Mouse (Mus musculus) erythroid progenitor cell, adult 5-6 weeks (primary cell): Measurements from ENCODE around the gene Tnfrsf26. TPM values are rescaled to one million over a fixed set of nuclear protein-coding genes. Genes with fewer than 3 reads are reported as not detected.

Source experiments
- ATAC-seq: replicated peaks from 2 replicates; pipeline ENCODE4 v1.8.0; 2016; ENCODE audit warnings: moderate number of reproducible peaks, mild to moderate bottlenecking, moderate TSS enrichment, inconsistent platforms; ENCODE audit not compliant: poor library complexity, low FRiP score, severe bottlenecking
- total RNA-seq, 2 experiments: library from RNA; stranded (forward) in 1 of 2; stranded (reverse) in 1 of 2; fragments of 150-400 nt in 1 of 2; fragments of 186-747, 209-891 nt in 1 of 2; gene quantifications; 2 replicates each; pipeline versions ENCODE4 v1.2.3 to v1.2.4; 2015 to 2017; ENCODE audit warnings: low replicate concordance in 2 of 2

Tnfrsf26 gene
- total RNA-seq, 2 experiments from 2014 or later: 1.7 to 5.9 TPM

DNA sequence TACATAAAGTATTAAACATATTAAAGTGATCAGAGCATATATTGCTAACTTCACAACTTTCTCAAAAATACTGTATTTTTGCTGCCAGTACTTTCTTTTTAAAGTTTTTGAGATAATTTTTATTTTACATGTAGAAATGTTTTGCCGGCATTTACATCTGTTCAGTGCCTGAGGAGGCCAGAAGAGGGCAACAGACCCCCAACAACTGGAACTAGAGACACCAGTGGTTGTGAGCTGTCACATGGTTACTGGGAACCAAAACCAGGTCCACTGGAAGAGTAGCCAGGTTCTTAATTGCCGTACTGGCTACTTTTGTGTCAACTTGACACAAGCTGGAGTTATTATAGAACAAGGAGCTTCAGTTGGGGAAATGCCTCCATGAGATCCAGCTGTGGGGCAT lies 26.8 kb downstream of the Tnfrsf26 start:
- no peak for ATAC-seq

DNA sequence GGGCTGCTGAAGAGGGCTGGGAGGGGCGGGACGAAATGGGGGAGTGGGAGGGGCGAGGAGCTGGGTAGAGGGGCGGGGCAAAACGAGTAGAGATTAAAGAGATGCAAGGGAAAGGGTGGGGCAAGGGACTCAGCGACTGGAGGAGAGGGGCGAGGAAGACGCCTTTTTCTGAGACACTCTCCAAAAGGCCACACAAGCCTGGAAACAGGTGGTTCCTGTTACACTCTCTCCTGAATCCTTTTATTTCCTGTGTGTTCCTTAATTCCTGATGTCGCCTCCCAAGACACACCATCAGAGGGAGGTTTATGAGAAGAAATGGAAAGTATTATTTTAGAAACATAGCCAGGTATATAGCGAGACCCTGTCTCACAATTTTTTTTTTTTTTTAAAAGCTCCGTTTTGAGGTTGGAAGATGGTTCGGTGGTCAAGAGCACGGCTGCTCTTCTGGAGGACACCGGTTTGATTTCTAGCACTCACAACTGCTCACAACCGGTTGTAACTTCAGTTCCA lies 28.2 kb downstream of the Tnfrsf26 start:
- ATAC-seq: no peak

DNA sequence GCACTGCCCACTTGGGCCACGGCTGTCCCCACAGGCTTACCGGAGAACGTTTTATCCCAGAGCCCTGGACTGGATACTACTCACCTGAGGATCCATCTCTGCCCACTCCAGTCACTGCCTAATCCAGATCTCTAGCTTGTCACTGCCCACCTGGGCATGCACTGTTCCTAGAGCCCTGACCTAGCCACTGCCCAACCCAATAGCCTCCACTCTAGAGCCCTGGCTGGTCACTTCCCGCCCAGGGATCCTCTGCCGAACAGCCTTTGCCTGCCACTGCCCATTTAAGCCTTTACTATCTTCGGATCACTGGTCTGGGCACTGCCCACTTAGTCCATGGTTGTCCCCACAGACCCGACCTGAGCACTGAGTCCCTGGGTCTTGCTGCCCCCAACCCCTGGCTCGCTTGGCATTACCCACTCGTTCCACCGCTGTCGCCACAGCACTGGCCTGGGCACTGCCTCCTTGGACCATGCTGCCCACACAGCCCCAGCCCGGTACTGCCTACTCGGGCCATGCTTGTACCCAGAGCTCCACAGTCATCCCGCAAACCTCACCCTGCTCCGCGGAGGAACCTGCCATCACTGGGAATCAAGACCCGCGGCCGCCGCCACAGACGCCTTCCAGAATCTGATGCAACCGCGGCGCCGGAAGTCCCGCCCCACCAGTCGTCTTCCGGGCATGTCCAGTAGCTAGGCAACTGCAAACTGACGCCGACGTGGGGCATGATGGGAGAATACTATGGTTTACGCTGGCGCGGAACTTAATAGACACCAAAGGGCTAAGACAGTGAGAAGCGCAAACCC lies 28.9 kb downstream of the Tnfrsf26 start, which contains the start of gene Cars:
Gene Cars (minus strand): TSS at position 663 of the 803 bp plus-strand sequence.
- ATAC-seq: peak; percentile 93

GRCm38 (mm10) chr7:143594865-143595264 lies 33.7 kb downstream of the Tnfrsf26 start:
- ATAC-seq: no peak

DNA sequence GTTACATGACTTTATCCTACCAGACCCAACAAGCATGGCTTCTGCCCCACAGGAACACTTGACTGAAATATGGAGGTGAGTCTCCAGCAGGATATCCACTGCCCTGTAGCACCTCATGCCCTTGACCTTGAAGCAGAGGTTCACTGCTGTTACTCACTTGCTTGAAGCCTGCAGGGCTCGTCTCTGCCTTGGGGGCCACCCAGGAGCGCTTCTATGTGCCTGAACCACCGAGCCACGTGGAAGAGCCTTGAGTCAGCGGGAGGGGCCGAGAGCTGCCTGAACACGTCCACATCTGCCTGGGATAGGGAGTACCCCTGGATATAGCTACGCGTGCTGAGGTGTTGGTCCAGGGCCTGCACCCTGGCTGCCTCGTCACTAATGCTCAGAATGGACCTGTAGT lies 36.3 kb downstream of the Tnfrsf26 start:
- no peak for ATAC-seq

DNA sequence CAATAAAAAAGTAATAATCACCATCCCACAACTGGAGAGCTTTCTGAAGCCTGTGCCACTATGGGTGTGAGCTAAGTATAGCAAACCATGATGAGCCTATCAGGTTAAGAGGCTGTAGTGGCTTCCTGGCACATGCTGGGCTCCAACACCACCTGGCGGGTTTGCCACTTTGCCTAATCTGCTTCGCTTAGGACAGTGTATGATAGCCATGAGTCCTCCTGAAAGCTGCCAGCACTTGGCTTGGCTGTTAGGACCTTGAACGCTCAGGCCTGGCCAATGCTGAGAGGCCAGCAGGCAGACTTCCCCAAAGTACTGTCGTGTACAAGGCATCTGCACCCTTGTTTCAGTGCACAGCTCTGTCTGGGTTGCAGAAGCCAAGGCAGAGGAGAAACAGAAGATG lies 40.5 kb downstream of the Tnfrsf26 start:
- no peak for ATAC-seq

GRCm38 (mm10) chr7:143587586-143587985 lies 40.9 kb downstream of the Tnfrsf26 start:
- no peak for ATAC-seq

GRCm38 (mm10) chr7:143583956-143584355 lies 44.6 kb downstream of the Tnfrsf26 start:
- ATAC-seq: peak; percentile 71

DNA sequence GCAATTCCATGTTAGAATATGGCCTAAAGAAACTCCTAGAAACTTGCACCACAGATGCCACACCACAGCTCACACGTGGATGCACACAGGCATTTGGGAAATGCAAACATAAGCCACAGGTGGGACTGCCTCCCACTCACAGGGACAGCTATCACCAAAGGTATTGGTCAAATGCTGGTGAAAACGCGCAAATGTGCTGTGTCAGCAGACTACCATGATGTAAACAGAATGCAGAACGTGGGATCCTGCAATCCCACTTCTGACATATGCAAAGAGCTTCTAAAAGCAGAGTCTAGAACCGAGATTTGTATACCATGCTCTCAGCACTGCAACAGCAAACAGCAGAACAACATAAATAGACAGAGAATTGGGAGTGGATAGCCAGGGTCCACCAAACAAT lies 45.5 kb downstream of the Tnfrsf26 start:
- no peak for ATAC-seq

- no peak for ATAC-seq
Measured at GRCm38 (mm10) chr7:143575751-143576150, 52.8 kb downstream of the Tnfrsf26 start.

DNA sequence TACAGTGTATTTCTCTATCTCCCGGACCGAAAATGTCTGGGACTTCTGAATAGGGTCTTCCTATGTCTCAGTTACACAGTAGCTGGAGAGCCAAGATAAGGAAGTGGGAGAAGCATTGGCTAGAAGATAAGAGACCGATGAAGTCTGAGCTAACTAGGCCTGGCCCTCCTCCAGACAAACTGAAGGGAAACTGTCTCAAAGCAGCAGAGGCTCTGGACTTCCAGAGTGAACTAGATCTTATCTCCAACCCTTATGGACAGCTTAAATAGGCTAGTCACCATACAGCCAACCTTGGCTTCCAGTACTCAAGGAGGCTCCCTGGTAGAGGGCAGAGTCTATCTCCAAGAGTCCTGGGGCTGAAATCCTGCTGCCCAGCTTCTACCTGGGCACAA lies 62.9 kb downstream of the Tnfrsf26 start:
- ATAC-seq: peak; percentile 85

GRCm38 (mm10) chr7:143565015-143565647 lies 63.4 kb downstream of the Tnfrsf26 start:
- ATAC-seq: peak; percentile 53

GRCm38 (mm10) chr7:143563787-143564186 lies 64.7 kb downstream of the Tnfrsf26 start:
- no peak for ATAC-seq

Other genes starting within 250 kb of the Tnfrsf26 start
- 14.8 TPM in 1 of 2 replicates, not detected in the other for gene Cdkn1c, start 167.7 kb downstream of the Tnfrsf26 start, total RNA-seq (2015; ENCODE audit: low replicate concordance)
- gene Cdkn1c, start 167.7 kb downstream of the Tnfrsf26 start, total RNA-seq (2017; ENCODE audit: low replicate concordance): not detected in 2 replicates
- not detected in 2 replicates for gene Slc22a18, start 155.0 kb downstream of the Tnfrsf26 start, total RNA-seq (2015; ENCODE audit: low replicate concordance)
- not detected in 2 replicates for gene Slc22a18, start 155.0 kb downstream of the Tnfrsf26 start, total RNA-seq (2017; ENCODE audit: low replicate concordance)
- not detected in 2 replicates for gene Phlda2, start 125.6 kb downstream of the Tnfrsf26 start, total RNA-seq (2015; ENCODE audit: low replicate concordance)
- gene Phlda2, start 125.6 kb downstream of the Tnfrsf26 start, total RNA-seq (2017; ENCODE audit: low replicate concordance): not detected in 2 replicates
- 114 and 120 TPM in 2 replicates for gene Nap1l4, start 79.6 kb downstream of the Tnfrsf26 start, total RNA-seq (2015; ENCODE audit: low replicate concordance)
- 158 and 165 TPM in 2 replicates for gene Nap1l4, start 79.6 kb downstream of the Tnfrsf26 start, total RNA-seq (2017; ENCODE audit: low replicate concordance)
- 139 and 184 TPM in 2 replicates for gene Cars, start 28.6 kb downstream of the Tnfrsf26 start, total RNA-seq (2015; ENCODE audit: low replicate concordance)
- gene Cars, start 28.6 kb downstream of the Tnfrsf26 start, total RNA-seq (2017; ENCODE audit: low replicate concordance): 212 and 322 TPM in 2 replicates
- 1.7 and 16.6 TPM in 2 replicates for gene Tnfrsf22, start 20.9 kb upstream of the Tnfrsf26 start, total RNA-seq (2015; ENCODE audit: low replicate concordance)
- gene Tnfrsf22, start 20.9 kb upstream of the Tnfrsf26 start, total RNA-seq (2017; ENCODE audit: low replicate concordance): not detected in 2 replicates
- gene Tnfrsf23, start 57.1 kb upstream of the Tnfrsf26 start, total RNA-seq (2015; ENCODE audit: low replicate concordance): 2.5 TPM in 1 of 2 replicates, not detected in the other
- 0.30 TPM in 1 of 2 replicates, not detected in the other for gene Tnfrsf23, start 57.1 kb upstream of the Tnfrsf26 start, total RNA-seq (2017; ENCODE audit: low replicate concordance)
- 2.1 TPM in 1 of 2 replicates, not detected in the other for gene Osbpl5, start 128.3 kb upstream of the Tnfrsf26 start, total RNA-seq (2015; ENCODE audit: low replicate concordance)
- 0.68 and 2.1 TPM in 2 replicates for gene Osbpl5, start 128.3 kb upstream of the Tnfrsf26 start, total RNA-seq (2017; ENCODE audit: low replicate concordance)
- gene Mrgprg, start 138.3 kb upstream of the Tnfrsf26 start, total RNA-seq (2015; ENCODE audit: low replicate concordance): not detected in 2 replicates
- gene Mrgprg, start 138.3 kb upstream of the Tnfrsf26 start, total RNA-seq (2017; ENCODE audit: low replicate concordance): not detected in 2 replicates
- gene Mrgpre, start 155.8 kb upstream of the Tnfrsf26 start, total RNA-seq (2015; ENCODE audit: low replicate concordance): 0.36 TPM in 1 of 2 replicates, not detected in the other
- 0.38 TPM in 1 of 2 replicates, not detected in the other for gene Mrgpre, start 155.8 kb upstream of the Tnfrsf26 start, total RNA-seq (2017; ENCODE audit: low replicate concordance)
- gene Nadsyn1, start 194.1 kb upstream of the Tnfrsf26 start, total RNA-seq (2015; ENCODE audit: low replicate concordance): 1.8 TPM in 1 of 2 replicates, not detected in the other
- 6.6 and 11.2 TPM in 2 replicates for gene Nadsyn1, start 194.1 kb upstream of the Tnfrsf26 start, total RNA-seq (2017; ENCODE audit: low replicate concordance)
- 7.9 and 12.2 TPM in 2 replicates for gene Dhcr7, start 194.4 kb upstream of the Tnfrsf26 start, total RNA-seq (2015; ENCODE audit: low replicate concordance)
- gene Dhcr7, start 194.4 kb upstream of the Tnfrsf26 start, total RNA-seq (2017; ENCODE audit: low replicate concordance): 1.0 and 1.8 TPM in 2 replicates
- gene Gm498, start 238.1 kb upstream of the Tnfrsf26 start, total RNA-seq (2015; ENCODE audit: low replicate concordance): not detected in 2 replicates
- gene Gm498, start 238.1 kb upstream of the Tnfrsf26 start, total RNA-seq (2017; ENCODE audit: low replicate concordance): not detected in 2 replicates